17 mouse cellular contexts compared by ENCODE assay signal in the genomic region with DNA sequence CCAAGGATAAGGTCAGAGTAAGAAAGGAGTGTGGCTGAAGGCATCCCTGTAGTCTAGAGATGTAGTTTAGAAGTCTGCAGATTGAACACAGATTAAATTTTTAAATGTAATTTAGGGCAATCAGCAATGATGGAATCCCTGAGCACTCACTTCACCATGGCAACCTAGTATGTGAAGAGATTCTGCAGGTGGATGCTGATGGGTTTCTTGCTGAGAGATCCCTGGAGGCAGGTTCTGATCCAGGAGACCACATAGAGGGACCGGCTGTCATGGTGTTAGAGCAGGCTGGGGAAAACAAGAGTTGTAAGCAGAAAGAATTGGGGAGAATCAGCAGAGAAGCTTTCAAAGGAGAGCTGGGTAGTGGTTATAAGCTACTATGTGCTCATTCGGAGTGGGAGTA.
"Had no signal": no experiment of that assay in that cellular context is flagged by ENCODE, and none has a peak within 500 bp of the region (broad histone marks: within the 10 kb centered on the region; RNA-seq: fewer than 3 reads in every experiment).

No protein-coding gene starts in this region.

- H3K4me3 ChIP-seq: limb, embryonic 15.5 days; liver, embryonic 12.5 days; midbrain, embryonic 15.5 days; neural tube, embryonic 13.5 days; stomach, embryonic 15.5 days had no signal

- H3K4me2 ChIP-seq: limb, embryonic 15.5 days; liver, embryonic 12.5 days; lung, embryonic 14.5 days; midbrain, embryonic 11.5 days; midbrain, embryonic 15.5 days; neural tube, embryonic 13.5 days; stomach, embryonic 15.5 days had no signal

- H3K9me3 ChIP-seq: limb, embryonic 15.5 days; liver, embryonic 12.5 days; midbrain, embryonic 15.5 days; neural tube, embryonic 13.5 days; stomach, embryonic 15.5 days had no signal

- DNase-seq: kidney, postnatal 36 days; layer of hippocampus, adult 9-11 months; layer of hippocampus, postnatal 36 days; lung, embryonic 14.5 days; lung, postnatal 10 days; lung, postnatal 4 days; retina, postnatal 1 day; right cerebral cortex, postnatal 4 days; spleen, adult 18-20 months; thymus, adult 2 months; thymus, postnatal 25 days had no signal

- H3K4me1 ChIP-seq: limb, embryonic 15.5 days; liver, embryonic 12.5 days; midbrain, embryonic 15.5 days; neural tube, embryonic 13.5 days; stomach, embryonic 15.5 days had no signal

- H3K27me3 ChIP-seq: limb, embryonic 15.5 days; liver, embryonic 12.5 days; midbrain, embryonic 15.5 days; neural tube, embryonic 13.5 days; stomach, embryonic 15.5 days had no signal

- H3K9ac ChIP-seq: limb, embryonic 15.5 days; liver, embryonic 12.5 days; lung, embryonic 14.5 days; midbrain, embryonic 15.5 days; neural tube, embryonic 13.5 days; stomach, embryonic 15.5 days had no signal

- ATAC-seq: liver, embryonic 12.5 days; midbrain, embryonic 15.5 days had no signal

- H3K36me3 ChIP-seq: limb, embryonic 15.5 days; liver, embryonic 12.5 days; midbrain, embryonic 15.5 days; neural tube, embryonic 13.5 days; stomach, embryonic 15.5 days had no signal

- H3K27ac ChIP-seq: limb, embryonic 15.5 days; liver, embryonic 12.5 days; midbrain, embryonic 15.5 days; neural tube, embryonic 13.5 days; stomach, embryonic 15.5 days had no signal
